Mouse (Mus musculus) ZHBTc4 (cell line): ENCODE measurements at regions not wholly inside any gene's neighbourhood (a gene's known extent, or its start where the extent isn't known, plus 50 kb on each side); places are given as distances from the start of the nearest gene placed in this dataset.

ENCODE experiments used
- DNase-seq: peaks from one replicate; pipeline ENCODE4 v3.0.0-alpha.2; 2011; ENCODE audit warnings: low read depth, low spot score

- DNase-seq: no peak
Observed at GRCm38 (mm10) chr3:132479275-132479674, 150.3 kb upstream of the Gimd1 start.

DNA sequence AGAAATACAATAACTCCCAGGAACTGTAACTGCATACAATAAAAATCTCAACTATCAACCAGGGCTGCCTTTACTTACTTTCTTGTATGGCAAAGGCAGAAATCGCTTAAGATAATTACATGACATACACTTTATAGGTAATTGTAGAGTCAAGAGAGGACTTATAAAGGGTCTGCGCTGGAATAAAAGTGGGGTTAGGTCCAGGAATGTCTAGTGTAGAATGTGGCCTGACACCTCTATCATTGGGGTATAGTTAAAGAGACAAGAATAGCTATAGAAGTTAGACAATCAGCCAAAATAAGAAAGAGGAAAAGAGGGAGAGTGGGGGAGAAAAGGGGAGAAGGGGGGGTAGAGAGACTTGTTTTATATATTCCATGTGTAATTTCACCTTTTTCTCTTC, 144.8 kb upstream of the Gimd1 start:
- no peak for DNase-seq

GRCm38 (mm10) chr3:132485553-132485952, 144.1 kb upstream of the Gimd1 start:
- no peak for DNase-seq

DNA sequence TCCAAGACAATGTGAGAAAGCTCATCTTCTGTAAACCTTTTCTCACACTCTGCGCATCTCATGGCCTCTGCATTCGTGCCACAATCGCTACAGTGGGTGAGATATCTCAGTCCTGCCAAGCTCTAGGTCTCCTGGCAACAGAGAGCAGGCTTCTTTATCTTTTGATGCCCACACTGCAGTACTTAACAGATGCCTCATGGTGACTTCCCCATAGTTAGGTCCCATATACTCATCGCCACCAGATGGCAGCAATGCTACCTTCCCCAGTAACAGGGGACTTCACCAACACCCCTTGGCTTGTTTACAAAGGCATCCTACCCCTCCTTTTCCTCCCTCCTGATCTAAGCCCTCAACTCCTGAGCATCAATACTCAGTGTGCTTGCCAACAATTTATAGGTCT, 123.5 kb upstream of the Gimd1 start:
- peak; percentile 74 for DNase-seq

GRCm38 (mm10) chr3:132510240-132510639, 119.4 kb upstream of the Gimd1 start:
- DNase-seq: no peak

- DNase-seq: no peak
Observed at GRCm38 (mm10) chr3:132512526-132513102, 117.0 kb upstream of the Gimd1 start.

DNA sequence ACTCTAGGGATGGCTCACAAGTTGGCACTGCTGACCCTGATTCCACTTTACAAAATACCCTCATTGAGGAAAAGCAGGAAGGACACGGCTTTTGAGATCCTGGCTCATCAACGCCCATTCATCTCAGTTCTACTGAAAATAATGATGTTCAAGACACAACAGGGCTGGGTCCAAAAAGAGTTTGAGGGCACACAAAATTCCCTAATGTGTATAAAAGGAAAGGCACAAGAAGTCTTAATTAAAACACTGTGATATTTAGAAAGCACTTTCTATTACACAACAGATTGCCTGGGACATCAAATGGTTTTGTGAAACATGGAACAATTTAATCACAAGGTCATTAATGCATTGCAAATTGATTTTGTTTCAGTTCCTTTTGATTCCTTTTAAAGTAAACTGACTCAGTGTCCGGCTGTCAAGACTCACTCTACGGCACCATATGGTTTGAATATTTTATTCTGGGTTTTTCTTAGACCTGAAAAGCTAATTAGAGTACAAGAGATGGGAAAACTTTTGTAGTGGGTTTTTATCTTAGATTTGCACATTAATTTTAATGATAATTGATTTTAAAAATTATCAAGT, 96.2 kb upstream of the Gimd1 start:
- DNase-seq: no peak

DNA sequence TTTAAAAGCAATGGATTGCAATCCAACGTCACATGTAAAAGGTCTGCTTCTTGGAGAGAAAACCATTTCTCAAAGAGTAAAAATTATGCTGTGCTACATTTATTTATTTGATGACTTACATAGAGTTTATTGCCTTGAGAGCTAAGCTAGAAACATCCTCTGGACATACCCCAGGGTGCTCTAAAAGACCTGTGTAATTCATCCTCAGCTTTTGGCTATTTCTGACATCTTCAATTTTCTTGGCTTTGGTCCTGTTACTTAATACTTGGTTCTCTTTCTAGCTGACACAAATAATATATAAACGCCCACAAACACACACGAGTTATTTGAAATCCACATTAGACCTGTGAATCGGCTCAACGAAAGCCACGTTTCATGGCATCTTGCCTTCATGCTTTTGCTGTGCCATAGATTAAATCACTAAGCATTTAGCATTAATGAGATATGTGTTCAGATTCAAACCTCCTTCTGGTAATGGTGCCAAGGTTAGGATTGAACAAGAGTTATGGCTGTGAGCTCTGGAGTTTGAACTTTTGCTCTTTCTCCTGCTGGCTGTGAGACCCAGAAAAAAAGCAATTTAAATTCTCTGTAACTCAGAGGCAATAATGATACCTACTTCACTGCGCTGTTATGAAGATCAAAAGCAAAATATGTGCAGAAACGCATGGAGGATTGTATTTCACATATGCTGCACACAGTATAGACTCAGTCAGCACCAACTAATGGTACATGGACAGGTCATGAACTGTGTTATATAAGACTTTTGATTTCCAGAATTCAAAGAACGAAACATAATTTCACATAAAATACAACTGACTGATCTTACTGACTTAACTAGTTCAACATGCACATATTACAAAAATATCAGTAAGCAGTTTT, 89.6 kb upstream of the Gimd1 start:
- DNase-seq: no peak

DNA sequence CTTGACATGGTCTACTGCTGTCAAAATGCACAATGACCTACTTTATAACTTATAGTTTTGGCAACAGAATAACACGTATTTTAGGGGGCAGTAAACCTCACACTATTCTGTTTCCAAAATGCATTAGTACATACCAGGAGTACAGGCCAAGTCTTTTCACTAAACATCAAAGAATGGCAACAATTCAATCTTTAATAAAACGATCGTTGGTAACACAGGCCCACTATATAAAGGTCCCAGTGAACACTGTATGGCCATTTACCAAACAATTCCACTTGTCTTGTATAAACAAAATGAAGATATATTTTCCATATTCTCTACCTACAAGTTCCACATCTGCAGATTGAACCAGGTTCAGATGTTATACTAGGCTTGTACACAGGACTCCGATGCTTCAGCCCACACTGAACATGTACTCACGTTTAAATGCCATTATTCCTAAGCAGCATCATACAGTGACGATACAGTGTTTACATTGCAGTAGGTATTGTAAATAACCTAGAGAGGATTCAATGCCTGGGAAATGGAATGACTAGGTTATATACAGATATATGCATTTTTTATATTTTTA, 78.3 kb upstream of the Gimd1 start:
- DNase-seq: no peak

DNA sequence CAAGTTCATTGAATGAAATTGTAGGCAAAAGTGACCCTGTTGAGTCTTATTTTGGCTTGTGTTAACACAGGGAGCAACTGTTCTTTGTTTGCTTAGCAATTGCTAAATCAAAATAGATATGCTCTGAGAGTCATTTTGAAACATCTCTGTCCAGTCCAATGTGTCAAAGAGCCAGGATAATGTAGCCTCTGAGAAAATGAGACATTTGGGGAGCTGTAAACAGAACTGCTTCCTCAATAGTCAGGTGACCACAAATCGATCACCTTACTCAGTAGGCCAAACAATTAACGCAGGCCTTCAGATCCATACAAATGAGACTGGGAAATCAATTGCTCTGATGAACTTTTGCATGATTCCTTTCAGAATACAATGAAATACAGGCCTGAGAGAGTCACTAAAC, 63.9 kb upstream of the Gimd1 start:
- no peak for DNase-seq

DNA sequence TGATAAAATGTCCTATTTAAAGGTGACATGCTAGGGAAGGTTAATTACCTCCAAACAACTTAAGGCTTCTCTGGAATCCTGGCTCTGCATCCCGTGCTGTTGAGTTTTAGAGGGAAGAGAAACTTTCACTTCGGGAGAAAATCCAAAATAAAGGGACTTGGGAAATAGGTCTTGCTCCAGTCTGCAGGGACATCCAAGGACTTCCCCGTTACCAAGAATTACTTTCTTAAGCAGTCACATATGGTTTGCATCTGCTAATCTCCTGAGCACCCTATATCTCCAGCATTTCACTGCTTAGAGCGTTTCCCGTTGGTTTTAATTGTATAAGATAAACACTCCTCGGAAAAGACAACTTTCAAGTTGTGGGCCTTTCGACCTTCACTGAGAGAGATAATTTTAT, 63.3 kb upstream of the Gimd1 start:
- no peak for DNase-seq
